Mouse (Mus musculus) neural tube, embryonic 13.5 days (tissue): ENCODE measurements around the gene Ccdc9. TPM values are rescaled to one million over a fixed set of nuclear protein-coding genes. Genes with fewer than 3 reads are reported as not detected.

Source experiments
- ATAC-seq: fragments of 200-750 bp; cut with Nextera tagmentation; 2 replicates; pipeline ENCODE4 v1.8.0; 2017; ENCODE audit warnings: low read depth, mild to moderate bottlenecking, moderate TSS enrichment, moderate library complexity
- H3K27ac ChIP-seq: fragments of 300-500 bp; sonication (generic); replicated peaks from 2 replicates; pipeline ENCODE4 v1.5.1; 2015; ENCODE audit warnings: moderate library complexity, mild to moderate bottlenecking, inconsistent platforms
- H3K27me3 ChIP-seq: fragments of 300-500 bp; sonication (generic); 2 replicates; pipeline ENCODE4 v1.6.1; 2015; ENCODE audit warnings: mild to moderate bottlenecking, inconsistent platforms
- H3K36me3 ChIP-seq: fragments of 300-500 bp; sonication (generic); 2 replicates; pipeline ENCODE4 v1.6.1; 2015; ENCODE audit warnings: mild to moderate bottlenecking, inconsistent platforms
- H3K4me1 ChIP-seq: fragments of 300-500 bp; sonication (generic); replicated peaks from 2 replicates; pipeline ENCODE4 v1.6.1; 2015; ENCODE audit warnings: inconsistent platforms
- H3K4me2 ChIP-seq: fragments of 300-500 bp; sonication (generic); 2 replicates; pipeline ENCODE4 v1.6.1; 2015; ENCODE audit warnings: inconsistent platforms, mild to moderate bottlenecking, moderate library complexity
- H3K4me3 ChIP-seq: fragments of 300-500 bp; sonication (generic); 2 replicates; pipeline ENCODE4 v1.5.1; 2015; ENCODE audit warnings: mild to moderate bottlenecking, inconsistent platforms
- H3K9ac ChIP-seq: fragments of 300-500 bp; sonication (generic); 2 replicates; pipeline ENCODE4 v1.6.1; 2015; ENCODE audit warnings: moderate library complexity, mild to moderate bottlenecking, inconsistent platforms
- H3K9me3 ChIP-seq: fragments of 300-500 bp; sonication (generic); 2 replicates; pipeline ENCODE4 v1.6.1; 2016; ENCODE audit warnings: inconsistent platforms
- WGBS: fragments of 180-500 bp; shearing (Covaris S2); methylation state at CpG from one replicate; pipeline ENCODE4 v1.1.7; 2015; 5-methylcytosine and 5-hydroxymethylcytosine counted together
- polyA plus RNA-seq: library from polyadenylated mRNA; unstranded; fragments of >200 nt; fragmentation: Nextera tagmentation; extraction: Ambion mirVana; gene quantifications from 2 replicates; pipeline ENCODE4 v1.2.1, GENCODE M21; 2015

Gene Ccdc9
- polyA plus RNA-seq, 1 experiment from 2014 or later: 31.2 TPM

GRCm38 (mm10) chr7:16298927-16299326 is 12.3 kb upstream of the Ccdc9 start:
- Histone ChIP-seq H3K9ac (peak overlapping the region; percentile 69; the same call in 1 of the 2 replicates), H3K36me3 (no peaks in the 10 kb centered on the region)
- 72% methylated on average over 5 of the region's 5 CpGs for WGBS

DNA sequence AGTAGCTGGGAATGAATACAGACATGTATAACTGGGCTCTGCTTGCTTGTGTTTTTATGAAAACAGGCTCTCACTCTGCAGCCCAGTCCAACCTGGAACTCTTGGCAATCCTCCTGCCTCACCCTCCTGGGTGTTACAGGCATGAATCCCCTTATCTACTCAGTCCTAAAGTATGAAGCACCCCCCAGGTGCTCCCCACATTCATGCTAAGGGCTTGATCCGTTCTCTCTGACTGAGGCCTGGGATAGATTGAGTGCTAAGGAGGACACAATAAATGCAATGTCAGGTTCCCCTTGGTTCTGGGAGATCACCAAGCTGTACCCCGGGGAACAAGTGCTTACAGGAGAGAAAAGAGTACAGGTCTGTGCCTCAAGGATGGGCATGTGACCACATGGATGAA is 11.0 kb upstream of the Ccdc9 start:
- Histone ChIP-seq H3K4me3 (peak overlapping the region; percentile 40; the same call in 1 of the 2 replicates), H3K4me2 (peak overlapping the region; percentile 64; the same call in 1 of the 2 replicates), H3K27ac (peak overlapping the region; percentile 72), H3K36me3 (no peaks in the 10 kb centered on the region), H3K9ac (no peak overlapping the region), H3K9me3 (no peaks in the 10 kb centered on the region), H3K27me3 (no peaks in the 10 kb centered on the region), H3K4me1 (peaks cover 47% of the 10 kb centered on the region)
- 59% methylated on average over 2 of the region's 2 CpGs for WGBS
- no peak for ATAC-seq

More at GRCm38 (mm10) chr7:16298927-16299326, 12.3 kb upstream of the Ccdc9 start:
- no peaks in the 10 kb centered on the region for H3K9me3 ChIP-seq
- ATAC-seq: no peak
- peak overlapping the region; percentile 82 for H3K4me2 ChIP-seq
- H3K4me1 ChIP-seq: peaks cover 47% of the 10 kb centered on the region
- peak overlapping the region; percentile 47 for H3K4me3 ChIP-seq
- H3K27ac ChIP-seq: peak overlapping the region; percentile 78
- H3K27me3 ChIP-seq: no peaks in the 10 kb centered on the region

DNA sequence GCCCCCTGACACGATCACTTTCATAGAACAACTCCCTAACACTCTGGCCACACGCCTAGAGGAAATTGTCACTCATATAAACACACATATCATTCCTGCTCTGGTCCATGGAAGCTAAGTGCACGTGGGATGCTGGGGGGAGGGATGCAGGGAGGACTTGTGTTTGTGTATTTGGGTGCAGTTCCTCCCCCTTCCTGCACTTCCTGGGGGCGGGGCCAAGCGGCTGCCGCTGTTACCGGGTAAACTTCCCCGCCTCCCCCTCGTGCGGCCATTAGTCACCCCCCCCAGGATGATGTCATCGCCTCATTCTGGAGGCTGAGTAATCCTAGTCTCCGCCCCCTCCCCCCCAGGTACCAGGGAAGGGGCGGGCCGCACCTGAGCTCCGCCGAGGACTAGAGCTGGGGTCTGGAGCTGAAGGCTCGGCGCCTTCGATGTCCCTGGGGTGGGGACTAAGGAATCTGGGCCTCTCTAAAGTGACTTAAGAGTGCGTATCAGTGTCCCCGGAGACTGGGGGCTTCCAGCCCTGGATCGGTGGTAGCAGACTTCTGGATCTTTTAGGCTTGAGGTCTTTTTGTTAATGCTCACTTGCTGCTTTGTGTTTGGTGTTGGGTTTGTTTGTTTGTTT is 10.3 kb upstream of the Ccdc9 start:
- no peaks in the 10 kb centered on the region for H3K9me3 ChIP-seq
- H3K4me1 ChIP-seq: peaks cover 47% of the 10 kb centered on the region
- peak overlapping the region; percentile 64 for H3K4me2 ChIP-seq
- H3K27ac ChIP-seq: peak overlapping the region; percentile 72
- 0 out of 2 replicates have a peak, but pooled peaks have one; percentile 3 for ATAC-seq
- 1% methylated on average over 22 of the region's 22 CpGs for WGBS
- H3K9ac ChIP-seq: peak overlapping the region; percentile 68
- H3K4me3 ChIP-seq: peak overlapping the region; percentile 40
- H3K27me3 ChIP-seq: no peaks in the 10 kb centered on the region
- no peaks in the 10 kb centered on the region for H3K36me3 ChIP-seq

DNA sequence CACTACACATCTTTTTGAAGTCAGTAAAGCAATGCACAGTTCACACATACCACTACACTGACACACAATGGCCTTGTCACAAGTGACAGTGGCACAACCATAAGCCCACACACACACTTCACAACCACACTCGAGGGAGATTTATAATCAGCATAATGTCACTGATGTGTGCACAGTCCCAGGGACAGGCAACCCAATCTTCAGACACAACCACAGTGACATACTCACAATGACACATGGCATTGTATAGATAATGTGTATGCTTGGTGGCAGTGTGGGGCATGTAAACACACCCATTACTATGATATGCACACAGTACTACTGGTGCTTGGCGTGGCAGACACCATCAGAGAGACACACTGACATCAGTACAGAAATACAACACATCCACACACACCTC is 9.6 kb upstream of the Ccdc9 start:
- H3K4me1 ChIP-seq: peaks cover 47% of the 10 kb centered on the region
- no peak for ATAC-seq
- WGBS: 40% methylated on average over 2 of the region's 2 CpGs
- no peaks in the 10 kb centered on the region for H3K27me3 ChIP-seq
- H3K9ac ChIP-seq: peak overlapping the region; percentile 68; the same call in 1 of the 2 replicates
- H3K27ac ChIP-seq: peak overlapping the region; percentile 72
- H3K4me3 ChIP-seq: 0 out of 2 replicates have a peak overlapping the region, but pooled peaks have one; percentile 40
- H3K36me3 ChIP-seq: no peaks in the 10 kb centered on the region
- no peaks in the 10 kb centered on the region for H3K9me3 ChIP-seq
- H3K4me2 ChIP-seq: peak overlapping the region; percentile 88

DNA sequence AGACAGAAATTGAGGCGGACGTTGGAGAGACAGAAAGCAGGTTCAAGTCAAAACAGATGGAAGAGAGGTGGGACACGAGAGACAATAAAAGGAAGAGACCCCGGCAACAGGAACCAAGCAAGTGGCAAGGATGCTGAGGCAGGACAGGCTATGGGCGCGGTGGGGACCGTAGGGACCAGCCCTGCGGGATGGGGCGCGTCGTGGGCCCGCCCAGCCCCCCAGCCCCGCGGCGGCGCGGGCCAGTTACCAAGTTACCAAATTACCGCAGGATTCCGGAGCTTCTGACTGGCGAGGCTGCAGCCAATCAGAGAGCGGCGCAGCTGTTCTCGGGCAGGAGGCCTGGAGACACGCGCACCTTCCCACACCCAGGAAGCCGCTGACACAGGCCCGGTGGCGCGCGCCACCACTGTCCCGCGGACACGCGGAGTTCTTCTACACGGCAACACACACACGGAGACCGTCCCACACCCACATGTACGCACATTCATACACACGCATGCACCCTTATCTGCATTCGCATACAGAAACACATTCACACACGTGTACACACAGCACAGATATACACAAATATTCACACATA is 8.8 kb upstream of the Ccdc9 start:
- WGBS: 2% methylated on average over 41 of the region's 41 CpGs
- H3K9me3 ChIP-seq: no peaks in the 10 kb centered on the region
- peak overlapping the region; percentile 61 for H3K9ac ChIP-seq
- H3K4me1 ChIP-seq: peaks cover 45% of the 10 kb centered on the region
- H3K27ac ChIP-seq: peak overlapping the region; percentile 88
- peak overlapping the region; percentile 88 for H3K4me2 ChIP-seq
- ATAC-seq: peak; percentile 48
- no peaks in the 10 kb centered on the region for H3K36me3 ChIP-seq
- H3K4me3 ChIP-seq: peak overlapping the region; percentile 48
- H3K27me3 ChIP-seq: no peaks in the 10 kb centered on the region

DNA sequence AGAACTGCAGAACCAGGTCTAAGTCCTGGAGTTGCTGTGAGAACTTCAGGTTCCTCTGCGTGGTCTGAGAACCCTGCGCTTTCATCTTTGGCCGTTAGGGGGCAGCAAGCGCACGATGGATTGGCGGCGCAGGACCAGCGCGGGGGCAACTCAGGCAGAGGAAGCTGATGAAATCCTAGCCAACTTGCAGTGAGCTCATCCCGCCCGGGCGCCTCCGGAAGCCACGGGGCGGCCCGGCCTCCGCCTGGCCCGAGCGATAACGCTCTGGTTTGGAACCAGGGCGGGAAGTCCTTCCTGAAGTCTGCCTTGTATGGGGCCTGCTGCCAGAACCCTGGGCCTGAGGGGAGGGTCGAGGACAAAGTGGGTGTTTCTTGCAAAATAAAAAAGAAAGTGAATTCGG is 8.2 kb upstream of the Ccdc9 start:
- Histone ChIP-seq H3K9me3 (no peaks in the 10 kb centered on the region), H3K9ac (peak overlapping the region; percentile 61), H3K4me1 (peaks cover 39% of the 10 kb centered on the region), H3K27ac (peak overlapping the region; percentile 88), H3K4me2 (peak overlapping the region; percentile 88), H3K36me3 (no peaks in the 10 kb centered on the region), H3K4me3 (peak overlapping the region; percentile 48), H3K27me3 (no peaks in the 10 kb centered on the region)
- under 1% methylated on average over 23 of the region's 23 CpGs for WGBS
- peak; percentile 74 for ATAC-seq

DNA sequence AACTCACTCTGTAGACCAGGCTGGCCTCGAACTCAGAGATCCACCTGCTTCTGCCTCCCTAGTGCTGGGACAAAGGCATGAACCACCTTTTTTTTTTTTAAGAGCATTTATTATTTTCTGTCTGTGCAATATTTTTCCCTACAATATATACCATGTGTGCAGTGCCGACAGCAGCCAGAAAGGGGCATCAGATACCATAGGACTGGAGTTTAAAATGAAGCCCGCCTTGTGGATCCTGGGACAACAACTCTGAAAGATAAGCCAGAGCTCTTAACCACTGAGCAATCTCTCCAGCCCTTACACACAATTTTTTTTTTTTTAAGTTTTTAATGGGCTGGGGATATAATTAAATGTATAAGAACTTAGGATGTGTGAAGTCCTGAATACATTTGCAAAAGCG is 7.8 kb upstream of the Ccdc9 start:
- ATAC-seq: no peak
- Histone ChIP-seq H3K4me3 (peak overlapping the region; percentile 48), H3K9ac (no peak overlapping the region), H3K4me1 (peaks cover 39% of the 10 kb centered on the region), H3K36me3 (no peaks in the 10 kb centered on the region), H3K9me3 (no peaks in the 10 kb centered on the region), H3K27me3 (no peaks in the 10 kb centered on the region), H3K27ac (no peak overlapping the region; the same call in 1 of the 2 replicates), H3K4me2 (peak overlapping the region; percentile 88)
- WGBS: 28% methylated on average over 4 of the region's 4 CpGs

DNA sequence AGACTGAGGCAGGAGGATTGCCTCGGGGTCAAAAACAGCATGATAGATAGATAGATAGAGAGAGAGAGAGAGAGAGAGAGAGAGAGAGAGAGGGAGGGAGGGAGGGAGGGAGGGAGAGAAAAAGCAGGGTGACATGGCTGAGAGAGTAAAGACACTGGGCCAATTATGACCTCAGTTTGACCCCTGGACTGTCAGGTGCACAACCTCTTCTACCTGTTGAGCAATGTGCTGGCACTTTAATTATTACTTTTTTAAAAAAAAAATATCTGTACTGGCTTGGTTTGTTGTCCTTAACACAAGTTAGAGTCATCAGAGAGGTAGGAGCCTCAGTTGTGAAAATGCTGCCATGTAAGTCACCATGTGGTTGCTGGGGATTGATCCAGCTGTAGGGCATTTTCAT is 1.2 kb upstream of the Ccdc9 start:
- Histone ChIP-seq H3K27ac (no peak overlapping the region), H3K4me2 (no peak overlapping the region), H3K27me3 (no peaks in the 10 kb centered on the region), H3K4me1 (peaks cover 14% of the 10 kb centered on the region), H3K9me3 (no peaks in the 10 kb centered on the region), H3K4me3 (no peak overlapping the region), H3K9ac (no peak overlapping the region), H3K36me3 (peaks cover 14% of the 10 kb centered on the region)
- ATAC-seq: no peak
- WGBS: 85% methylated on average over 1 of the region's 1 CpGs

DNA sequence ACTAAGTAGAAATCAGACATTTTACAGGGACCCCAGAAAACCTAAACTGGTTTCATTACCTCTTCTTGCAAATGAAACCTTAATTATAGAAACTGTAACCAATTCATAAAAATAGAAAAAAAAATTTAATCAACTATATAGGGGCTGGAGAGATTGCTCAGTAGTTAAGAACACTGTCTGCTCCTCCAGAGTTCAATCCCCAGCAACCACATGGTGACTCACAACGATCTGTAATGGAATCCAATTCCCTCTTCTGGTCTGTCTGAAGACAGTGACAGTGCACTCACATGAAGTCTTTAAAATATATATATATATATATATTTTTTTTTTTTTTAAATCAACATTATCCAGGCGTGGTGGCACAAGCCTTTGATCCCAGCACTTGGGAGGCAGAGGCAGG is 421 bp upstream of the Ccdc9 start:
- H3K9ac ChIP-seq: peak overlapping the region; percentile 70
- H3K4me2 ChIP-seq: peak overlapping the region; percentile 55
- H3K4me3 ChIP-seq: peak overlapping the region; percentile 58
- H3K36me3 ChIP-seq: peaks cover 22% of the 10 kb centered on the region
- no peak for ATAC-seq
- H3K27ac ChIP-seq: peak overlapping the region; percentile 91
- H3K27me3 ChIP-seq: no peaks in the 10 kb centered on the region
- H3K4me1 ChIP-seq: peaks cover 14% of the 10 kb centered on the region
- no peaks in the 10 kb centered on the region for H3K9me3 ChIP-seq
- WGBS: 91% methylated on average over 2 of the region's 2 CpGs

- Histone ChIP-seq H3K27ac (peak overlapping the region; percentile 38), H3K36me3 (peaks cover 36% of the 10 kb centered on the region), H3K4me2 (peak overlapping the region; percentile 55), H3K9ac (peak overlapping the region; percentile 45; the same call in 1 of the 2 replicates), H3K9me3 (no peaks in the 10 kb centered on the region), H3K27me3 (no peaks in the 10 kb centered on the region), H3K4me1 (peaks cover 14% of the 10 kb centered on the region), H3K4me3 (peak overlapping the region; percentile 58)
- WGBS: 6% methylated on average over 14 of the region's 14 CpGs
- peak; percentile 51 for ATAC-seq
These were observed 1.1 kb downstream of the Ccdc9 start for GRCm38 (mm10) chr7:16285450-16286025.

- Histone ChIP-seq H3K4me2 (peak overlapping the region; percentile 55), H3K36me3 (peaks cover 41% of the 10 kb centered on the region), H3K27me3 (no peaks in the 10 kb centered on the region), H3K4me1 (peaks cover 14% of the 10 kb centered on the region), H3K9ac (0 out of 2 replicates have a peak overlapping the region, but pooled peaks have one; percentile 45), H3K27ac (peak overlapping the region; percentile 38), H3K4me3 (peak overlapping the region; percentile 58), H3K9me3 (no peaks in the 10 kb centered on the region)
- ATAC-seq: no peak
- WGBS: 72% methylated on average over 9 of the region's 9 CpGs
These were observed 1.7 kb downstream of the Ccdc9 start for GRCm38 (mm10) chr7:16284904-16285303.

- peaks cover 14% of the 10 kb centered on the region for H3K4me1 ChIP-seq
- ATAC-seq: no peak
- no peak overlapping the region for H3K27ac ChIP-seq
- H3K27me3 ChIP-seq: no peaks in the 10 kb centered on the region
- H3K4me3 ChIP-seq: no peak overlapping the region
- WGBS: 93% methylated on average over 8 of the region's 8 CpGs
- no peak overlapping the region for H3K4me2 ChIP-seq
- no peaks in the 10 kb centered on the region for H3K9me3 ChIP-seq
- H3K36me3 ChIP-seq: peaks cover 48% of the 10 kb centered on the region
- no peak overlapping the region for H3K9ac ChIP-seq
These were observed 2.6 kb downstream of the Ccdc9 start for GRCm38 (mm10) chr7:16284001-16284400.
